Mouse (Mus musculus) liver, adult 2 months (tissue): Measurements from ENCODE around the gene Lrrc15. TPM values are rescaled to one million over a fixed set of nuclear protein-coding genes. Genes with fewer than 3 reads are reported as not detected.

Experiments
- DNase-seq: peaks from one replicate; pipeline ENCODE4 v3.0.0-alpha.2; 2011; ENCODE audit warnings: low read depth, low spot score; ENCODE audit errors: extremely low read depth
- H3K27ac ChIP-seq: fragments of 200-500 bp; replicated peaks from 2 replicates; pipeline ENCODE4 v1.5.1; 2012; ENCODE audit warnings: low read depth, mild to moderate bottlenecking, control low read depth, inconsistent platforms, low read length; ENCODE audit not compliant: insufficient read depth
- H3K27me3 ChIP-seq: fragments of 200-500 bp; 2 replicates; pipeline ENCODE4 v1.6.1; 2012; ENCODE audit warnings: mild to moderate bottlenecking, moderate library complexity, low read length, inconsistent platforms; ENCODE audit not compliant: control insufficient read depth, insufficient read depth
- H3K36me3 ChIP-seq: fragments of 200-500 bp; 2 replicates; pipeline ENCODE4 v1.6.1; 2012; ENCODE audit warnings: low read length, inconsistent platforms; ENCODE audit not compliant: control insufficient read depth, insufficient read depth
- H3K4me1 ChIP-seq: fragments of 200-500 bp; 2 replicates; pipeline ENCODE4 v1.6.1; 2011; ENCODE audit warnings: low read length; ENCODE audit not compliant: control insufficient read depth, insufficient read depth
- H3K4me3 ChIP-seq: fragments of 200-500 bp; 2 replicates; pipeline ENCODE4 v1.5.1; 2011; ENCODE audit warnings: low read depth, mild to moderate bottlenecking, control low read depth, low read length, moderate library complexity; ENCODE audit not compliant: insufficient read depth
- H3K79me2 ChIP-seq: fragments of 200-500 bp; 2 replicates; pipeline ENCODE4 v1.6.1; 2012; ENCODE audit warnings: inconsistent platforms, mild to moderate bottlenecking, low read length, moderate library complexity; ENCODE audit not compliant: control insufficient read depth, insufficient read depth
- H3K9ac ChIP-seq: fragments of 200-500 bp; 2 replicates; pipeline ENCODE4 v1.6.1; 2012; ENCODE audit warnings: low read depth, mild to moderate bottlenecking, control low read depth, inconsistent platforms, low read length
- CTCF ChIP-seq: fragments of 200-500 bp; IDR thresholded peaks from 2 replicates; pipeline ENCODE4 v1.5.1; 2011; ENCODE audit warnings: low read depth, low read length, control low read depth
- POLR2A ChIP-seq: fragments of 200-500 bp; IDR thresholded peaks from 2 replicates; pipeline ENCODE4 v1.6.1; 2011; ENCODE audit warnings: low read length, control low read depth; ENCODE audit not compliant: insufficient read depth; ENCODE audit errors: extremely low read depth
- WGBS: fragments of 180-500 bp; shearing (Covaris S2); methylation state at CpG from one replicate; pipeline ENCODE4 v1.1.7; 2018; 5-methylcytosine and 5-hydroxymethylcytosine counted together
- polyA plus RNA-seq: library from polyadenylated mRNA; depleted of rRNA; stranded (reverse); fragments of >200 nt; gene quantifications from 2 replicates; pipeline ENCODE4 v1.2.3, GENCODE M21; 2012
- total RNA-seq: library from RNA; depleted of rRNA; stranded (reverse); fragments of >200 nt; gene quantifications from 2 replicates; pipeline ENCODE4 v1.2.3, GENCODE M21; 2014

Lrrc15 gene
- total and polyA plus RNA-seq, 2 experiments = not detected

DNA sequence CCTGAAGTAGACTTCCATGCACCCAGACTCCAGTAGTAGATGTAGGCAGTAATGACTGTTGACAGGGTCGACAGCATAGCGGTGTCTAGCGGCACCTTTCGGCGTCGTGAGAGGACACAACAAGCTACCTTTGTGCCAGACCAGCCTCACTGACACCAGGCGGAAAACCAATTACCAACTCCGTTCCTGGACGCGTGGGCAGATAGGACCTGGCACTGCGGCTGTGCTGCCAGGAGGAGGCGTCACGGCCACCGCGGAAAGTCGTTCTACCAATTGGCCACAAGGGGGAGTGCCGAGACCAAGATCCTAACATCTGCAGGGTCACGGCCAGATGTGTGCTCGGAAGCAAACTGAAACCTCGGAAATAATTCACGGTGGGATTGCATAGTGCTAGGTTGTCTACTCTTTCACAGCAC is 31.0 kb downstream of the Lrrc15 start:
- H3K4me3 ChIP-seq = no peak overlapping the region
- under 1% methylated on average over 21 of the region's 21 CpGs for WGBS
- H3K4me1 ChIP-seq = peaks cover 27% of the 10 kb centered on the region
- peak overlapping the region; percentile 64 for H3K27ac ChIP-seq
- H3K27me3 ChIP-seq = no peaks in the 10 kb centered on the region
- peak overlapping the region; percentile 35; the same call in 1 of the 2 replicates for H3K9ac ChIP-seq
- no peaks in the 10 kb centered on the region for H3K79me2 ChIP-seq
- no peaks in the 10 kb centered on the region for H3K36me3 ChIP-seq
- peak; percentile 85 for DNase-seq
- TF ChIP-seq POLR2A = no peak
- TF ChIP-seq CTCF = peak; percentile 97

DNA sequence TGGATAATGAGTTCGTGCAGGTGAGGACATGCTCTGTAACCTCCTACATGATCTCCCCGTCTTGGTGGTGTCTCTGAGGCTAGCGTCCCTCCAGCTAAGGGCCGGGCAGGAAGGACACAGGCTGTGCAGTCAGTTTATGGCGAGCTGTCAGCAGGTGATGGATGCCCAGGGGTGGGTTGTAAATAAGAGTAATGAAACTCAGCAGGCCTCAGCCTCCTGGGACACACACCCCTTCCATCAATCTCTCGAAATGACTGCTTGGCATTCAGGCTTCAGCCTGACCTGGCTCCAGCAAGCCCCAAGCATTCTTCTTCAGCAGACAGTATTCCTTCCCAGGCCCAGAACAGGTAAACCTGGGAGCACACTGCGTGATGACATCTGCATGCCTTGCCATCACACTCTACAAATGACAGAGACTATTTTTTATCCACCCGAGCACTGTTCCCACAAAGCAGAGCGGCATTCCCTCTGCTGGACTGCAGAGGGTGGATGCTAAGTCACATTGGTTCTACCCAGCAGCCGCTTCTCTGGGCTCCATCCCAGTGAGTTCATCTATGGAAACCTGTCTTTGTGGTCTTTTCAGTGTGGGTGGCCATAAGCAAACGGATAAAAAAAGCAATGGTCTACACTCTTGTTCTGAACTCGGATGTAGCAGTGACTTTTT is 38.9 kb downstream of the Lrrc15 start:
- Histone ChIP-seq H3K4me1 (peaks cover 4% of the 10 kb centered on the region; the same call in 1 of the 2 replicates), H3K4me3 (no peak overlapping the region), H3K27me3 (no peaks in the 10 kb centered on the region), H3K27ac (no peak overlapping the region), H3K79me2 (no peaks in the 10 kb centered on the region), H3K36me3 (no peaks in the 10 kb centered on the region), H3K9ac (no peak overlapping the region)
- WGBS = 89% methylated on average over 12 of the region's 12 CpGs
- no peak for DNase-seq
- TF ChIP-seq CTCF (no peak), POLR2A (no peak)

DNA sequence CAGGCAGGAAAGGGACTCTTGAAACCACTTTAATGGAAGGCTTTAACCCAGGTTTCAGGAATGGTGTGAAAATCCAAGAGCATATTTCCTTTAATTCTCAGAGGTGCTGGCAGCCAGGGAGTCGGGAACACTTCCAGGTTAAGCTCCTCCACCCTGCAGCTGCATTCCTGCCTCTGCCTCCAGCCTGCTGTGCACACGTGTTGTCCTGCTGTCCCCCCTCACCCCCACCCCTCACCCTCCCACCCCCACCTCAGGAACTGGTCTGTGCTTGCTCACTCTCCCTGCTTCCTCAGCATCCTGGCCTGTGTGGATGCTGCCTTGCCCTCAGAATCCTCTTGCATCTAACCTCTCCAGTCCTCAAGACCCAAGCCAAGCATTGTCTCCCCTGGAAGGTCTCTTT is 41.4 kb downstream of the Lrrc15 start:
- TF ChIP-seq CTCF (no peak), POLR2A (no peak)
- no peak for DNase-seq
- WGBS = 49% methylated on average over 2 of the region's 2 CpGs
- no peaks in the 10 kb centered on the region for H3K36me3 ChIP-seq
- H3K27me3 ChIP-seq = no peaks in the 10 kb centered on the region
- H3K27ac ChIP-seq = no peak overlapping the region
- H3K4me1 ChIP-seq = peaks cover 6% of the 10 kb centered on the region; the same call in 1 of the 2 replicates
- H3K4me3 ChIP-seq = no peak overlapping the region
- H3K9ac ChIP-seq = no peak overlapping the region
- H3K79me2 ChIP-seq = no peaks in the 10 kb centered on the region

DNA sequence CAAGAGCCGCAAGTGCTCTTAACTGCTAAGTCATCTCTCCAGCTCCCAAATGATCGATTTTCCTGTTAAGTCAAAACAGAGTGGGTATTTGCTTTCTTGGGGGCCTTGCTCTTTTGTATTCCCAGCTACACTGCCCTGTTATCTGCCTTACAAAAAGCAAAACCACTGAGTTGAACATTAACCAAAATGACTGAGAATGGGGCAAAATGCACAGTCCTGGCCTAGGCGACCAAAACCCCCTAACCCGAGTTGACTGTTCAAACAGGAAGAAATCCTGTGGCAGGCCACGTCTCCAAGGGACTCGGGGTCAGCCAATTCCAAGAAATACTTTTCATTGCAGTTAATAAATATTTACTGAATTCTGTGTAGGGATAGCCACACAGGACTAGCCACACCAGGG is 44.3 kb downstream of the Lrrc15 start:
- TF ChIP-seq POLR2A (no peak), CTCF (no peak)
- Histone ChIP-seq H3K9ac (no peak overlapping the region), H3K27ac (peak overlapping the region; percentile 57), H3K4me3 (no peak overlapping the region), H3K4me1 (peaks cover 10% of the 10 kb centered on the region), H3K79me2 (no peaks in the 10 kb centered on the region), H3K36me3 (no peaks in the 10 kb centered on the region), H3K27me3 (no peaks in the 10 kb centered on the region)
- DNase-seq = peak; percentile 95
- 13% methylated on average over 6 of the region's 6 CpGs for WGBS

DNA sequence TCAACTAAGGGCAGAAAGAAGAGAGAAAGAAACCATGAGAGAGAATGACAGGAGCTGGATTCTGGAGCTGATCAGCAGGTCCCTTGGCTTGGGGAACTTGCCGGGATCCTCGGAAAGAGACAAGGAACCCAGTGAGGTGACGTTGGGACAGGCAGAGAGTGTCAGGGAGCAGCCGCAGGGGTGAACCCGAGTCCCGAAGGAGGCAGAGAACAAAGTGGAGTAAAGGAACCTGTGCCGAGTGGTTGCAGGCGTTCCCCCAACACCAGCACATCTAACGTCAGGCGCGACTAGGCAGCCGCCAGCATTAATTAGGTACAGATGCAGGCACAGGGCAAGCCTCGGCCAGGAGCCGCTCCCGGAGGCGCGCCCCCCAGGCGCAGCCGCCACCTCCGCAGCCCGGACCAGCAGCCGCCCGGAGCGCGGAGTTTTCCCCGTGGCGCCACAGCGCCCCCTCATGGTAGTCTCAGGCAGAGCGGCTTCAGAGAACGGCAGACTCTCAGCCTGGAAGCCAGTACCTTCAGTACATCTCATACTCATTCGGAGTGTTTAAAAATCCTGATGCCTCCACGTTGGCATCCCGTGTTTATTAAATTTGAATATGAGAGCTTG is 46.9 kb downstream of the Lrrc15 start:
- peak overlapping the region; percentile 86 for H3K9ac ChIP-seq
- no peak overlapping the region for H3K27ac ChIP-seq
- TF ChIP-seq CTCF (peak; percentile 93), POLR2A (no peak)
- no peaks in the 10 kb centered on the region for H3K36me3 ChIP-seq
- peaks cover 10% of the 10 kb centered on the region for H3K4me1 ChIP-seq
- peak overlapping the region; percentile 60 for H3K4me3 ChIP-seq
- DNase-seq = peak; percentile 18
- 2% methylated on average over 33 of the region's 33 CpGs for WGBS
- H3K27me3 ChIP-seq = no peaks in the 10 kb centered on the region
- H3K79me2 ChIP-seq = no peaks in the 10 kb centered on the region

DNA sequence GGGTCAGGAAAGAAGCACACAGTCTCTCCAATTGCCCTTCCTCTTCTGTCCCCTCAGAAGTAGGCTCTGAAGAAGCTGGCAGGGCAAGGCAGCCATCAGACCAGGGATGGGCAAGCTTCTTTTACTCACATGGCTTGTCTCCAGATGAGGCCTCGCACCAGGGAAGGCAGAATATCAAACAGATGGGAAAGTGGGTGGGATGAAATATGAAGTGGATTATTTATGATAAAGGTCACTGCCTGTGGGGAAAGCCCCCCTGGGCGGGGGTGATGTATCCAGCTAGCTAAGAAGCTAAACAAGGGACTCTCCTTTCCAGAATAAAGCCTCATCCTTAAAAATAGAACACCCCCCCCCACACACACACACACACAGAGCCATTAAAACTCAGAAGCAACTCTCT is 47.5 kb downstream of the Lrrc15 start:
- 65% methylated on average over 2 of the region's 2 CpGs for WGBS
- no peak overlapping the region for H3K9ac ChIP-seq
- peaks cover 10% of the 10 kb centered on the region for H3K4me1 ChIP-seq
- H3K4me3 ChIP-seq = no peak overlapping the region
- H3K27ac ChIP-seq = no peak overlapping the region
- DNase-seq = no peak
- TF ChIP-seq CTCF = no peak
- no peak for TF ChIP-seq POLR2A
- H3K27me3 ChIP-seq = no peaks in the 10 kb centered on the region
- no peaks in the 10 kb centered on the region for H3K79me2 ChIP-seq
- H3K36me3 ChIP-seq = no peaks in the 10 kb centered on the region
